Mouse (Mus musculus) liver, adult 2 months (tissue): Measurements from ENCODE around the gene Calcb. TPM values are rescaled to one million over a fixed set of nuclear protein-coding genes. Genes with fewer than 3 reads are reported as not detected.
"Not testable (repeated sequence)": the region's sequence is repeated elsewhere in the genome, so short reads cannot be mapped to it uniquely, and the experiment has no call there.

ENCODE experiments used
- DNase-seq: peaks from one replicate; pipeline ENCODE4 v3.0.0-alpha.2; 2011; ENCODE audit warnings: low read depth, low spot score; ENCODE audit errors: extremely low read depth
- H3K27ac ChIP-seq: fragments of 200-500 bp; replicated peaks from 2 replicates; pipeline ENCODE4 v1.5.1; 2012; ENCODE audit warnings: low read depth, mild to moderate bottlenecking, control low read depth, inconsistent platforms, low read length; ENCODE audit not compliant: insufficient read depth
- H3K27me3 ChIP-seq: fragments of 200-500 bp; 2 replicates; pipeline ENCODE4 v1.6.1; 2012; ENCODE audit warnings: mild to moderate bottlenecking, moderate library complexity, low read length, inconsistent platforms; ENCODE audit not compliant: control insufficient read depth, insufficient read depth
- H3K36me3 ChIP-seq: fragments of 200-500 bp; 2 replicates; pipeline ENCODE4 v1.6.1; 2012; ENCODE audit warnings: low read length, inconsistent platforms; ENCODE audit not compliant: control insufficient read depth, insufficient read depth
- H3K4me1 ChIP-seq: fragments of 200-500 bp; 2 replicates; pipeline ENCODE4 v1.6.1; 2011; ENCODE audit warnings: low read length; ENCODE audit not compliant: control insufficient read depth, insufficient read depth
- H3K4me3 ChIP-seq: fragments of 200-500 bp; 2 replicates; pipeline ENCODE4 v1.5.1; 2011; ENCODE audit warnings: low read depth, mild to moderate bottlenecking, control low read depth, low read length, moderate library complexity; ENCODE audit not compliant: insufficient read depth
- H3K79me2 ChIP-seq: fragments of 200-500 bp; 2 replicates; pipeline ENCODE4 v1.6.1; 2012; ENCODE audit warnings: inconsistent platforms, mild to moderate bottlenecking, low read length, moderate library complexity; ENCODE audit not compliant: control insufficient read depth, insufficient read depth
- H3K9ac ChIP-seq: fragments of 200-500 bp; 2 replicates; pipeline ENCODE4 v1.6.1; 2012; ENCODE audit warnings: low read depth, mild to moderate bottlenecking, control low read depth, inconsistent platforms, low read length
- CTCF ChIP-seq: fragments of 200-500 bp; IDR thresholded peaks from 2 replicates; pipeline ENCODE4 v1.5.1; 2011; ENCODE audit warnings: low read depth, low read length, control low read depth
- POLR2A ChIP-seq: fragments of 200-500 bp; IDR thresholded peaks from 2 replicates; pipeline ENCODE4 v1.6.1; 2011; ENCODE audit warnings: low read length, control low read depth; ENCODE audit not compliant: insufficient read depth; ENCODE audit errors: extremely low read depth
- WGBS: fragments of 180-500 bp; shearing (Covaris S2); methylation state at CpG from one replicate; pipeline ENCODE4 v1.1.7; 2018; 5-methylcytosine and 5-hydroxymethylcytosine counted together
- polyA plus RNA-seq: library from polyadenylated mRNA; depleted of rRNA; stranded (reverse); fragments of >200 nt; gene quantifications from 2 replicates; pipeline ENCODE4 v1.2.3, GENCODE M21; 2012
- total RNA-seq: library from RNA; depleted of rRNA; stranded (reverse); fragments of >200 nt; gene quantifications from 2 replicates; pipeline ENCODE4 v1.2.3, GENCODE M21; 2014

The Calcb gene
- total and polyA plus RNA-seq, 2 experiments: not detected

- H3K9ac ChIP-seq: no peak overlapping the region
- no peaks in the 10 kb centered on the region for H3K79me2 ChIP-seq
- H3K4me3 ChIP-seq: no peak overlapping the region
- H3K27ac ChIP-seq: no peak overlapping the region
- H3K36me3 ChIP-seq: no peaks in the 10 kb centered on the region
- TF ChIP-seq CTCF (no peak), POLR2A (no peak)
- no peak for DNase-seq
- no peaks in the 10 kb centered on the region for H3K4me1 ChIP-seq
- H3K27me3 ChIP-seq: no peaks in the 10 kb centered on the region; the same call in 1 of the 2 replicates
- 67% methylated on average over 1 of the region's 1 CpGs for WGBS
These were observed 11.0 kb upstream of the Calcb start for GRCm38 (mm10) chr7:114707398-114707797.

DNA sequence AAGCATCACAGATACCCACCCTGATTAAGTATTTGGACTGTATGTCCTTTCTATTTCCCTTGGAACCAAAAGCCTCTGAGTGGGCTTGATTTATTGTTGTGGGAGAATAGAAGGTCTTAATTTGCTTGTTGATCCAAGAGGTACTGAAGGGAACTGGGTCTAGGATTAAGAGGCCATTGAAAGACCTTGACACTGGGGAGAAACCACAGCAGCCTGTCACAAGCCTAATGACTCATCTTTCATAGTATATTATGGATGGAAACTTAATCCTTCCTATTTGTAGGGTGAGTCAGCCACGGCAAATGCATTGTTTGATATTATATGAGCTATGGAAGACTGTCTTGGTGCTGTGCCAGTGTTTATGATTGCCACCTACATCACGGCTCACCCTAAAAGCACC lies 8.0 kb upstream of the Calcb start:
- Histone ChIP-seq H3K9ac (no peak overlapping the region), H3K79me2 (no peaks in the 10 kb centered on the region), H3K4me1 (no peaks in the 10 kb centered on the region), H3K27ac (no peak overlapping the region), H3K36me3 (no peaks in the 10 kb centered on the region), H3K4me3 (no peak overlapping the region), H3K27me3 (no peaks in the 10 kb centered on the region; the same call in 1 of the 2 replicates)
- no peak for TF ChIP-seq CTCF
- TF ChIP-seq POLR2A: no peak
- WGBS: 80% methylated on average over 2 of the region's 2 CpGs
- no peak for DNase-seq

DNA sequence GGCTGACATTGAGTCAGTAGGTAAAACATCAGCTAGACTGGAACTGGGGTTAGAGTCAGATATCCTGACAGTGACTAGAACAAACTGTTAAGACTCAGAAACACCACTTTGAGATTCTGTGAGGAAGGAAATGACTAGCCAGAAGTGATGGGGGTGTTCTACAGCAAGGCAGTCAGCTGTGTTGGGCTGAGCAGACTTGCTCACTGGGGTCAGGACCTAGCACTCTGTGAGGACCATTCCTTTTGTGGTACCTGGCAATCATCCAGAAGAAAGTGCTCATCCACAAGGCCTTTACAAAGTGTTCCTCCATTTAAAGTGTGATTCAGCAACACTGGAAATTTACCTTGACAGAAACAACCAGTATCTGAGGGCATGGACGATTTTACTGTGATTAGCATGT lies 5.9 kb upstream of the Calcb start:
- TF ChIP-seq POLR2A (no peak), CTCF (no peak)
- Histone ChIP-seq H3K27me3 (peaks cover under 1% of the 10 kb centered on the region; the same call in 1 of the 2 replicates), H3K9ac (no peak overlapping the region), H3K27ac (no peak overlapping the region), H3K4me3 (no peak overlapping the region), H3K4me1 (no peaks in the 10 kb centered on the region), H3K36me3 (no peaks in the 10 kb centered on the region), H3K79me2 (no peaks in the 10 kb centered on the region)
- 63% methylated on average over 1 of the region's 1 CpGs for WGBS
- no peak for DNase-seq

DNA sequence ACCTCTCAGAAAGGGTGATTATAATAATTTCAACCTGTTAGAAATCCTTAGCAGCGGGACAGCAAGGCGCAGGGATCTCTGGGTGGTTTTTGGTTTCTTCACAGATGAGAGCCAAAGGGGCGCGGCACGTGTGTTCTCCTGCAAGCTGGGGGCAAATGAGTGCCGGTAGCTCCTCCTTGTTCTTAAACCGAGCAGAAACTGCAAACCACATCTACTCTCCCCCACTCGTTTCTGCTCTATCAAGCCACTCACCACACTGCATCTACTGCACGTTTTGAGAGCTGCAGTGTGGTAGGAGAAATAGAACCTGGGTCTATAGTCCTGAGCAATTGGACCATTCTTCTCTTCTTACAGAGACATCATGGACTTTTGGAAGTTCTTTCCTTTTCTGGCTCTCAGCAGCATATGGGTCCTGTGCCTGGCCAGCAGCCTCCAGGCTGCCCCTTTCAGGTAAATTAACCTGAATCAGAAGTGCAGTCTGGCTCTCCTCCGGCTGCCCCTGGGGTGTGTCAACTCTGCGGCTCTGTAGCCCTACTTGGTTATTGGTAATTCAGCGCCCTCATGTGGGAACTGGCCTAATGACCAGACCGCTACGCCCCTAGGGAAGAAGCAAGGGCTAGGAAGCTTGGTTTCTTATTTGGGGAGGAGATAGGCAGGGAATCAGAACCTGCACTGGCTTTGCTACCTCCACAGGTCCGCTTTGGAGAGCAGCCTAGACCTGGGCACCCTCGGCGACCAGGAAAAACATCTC lies 1.1 kb downstream of the Calcb start:
- no peak for TF ChIP-seq POLR2A
- peak; percentile 45 for TF ChIP-seq CTCF
- H3K36me3 ChIP-seq: no peaks in the 10 kb centered on the region
- no peak overlapping the region for H3K4me3 ChIP-seq
- no peak overlapping the region for H3K9ac ChIP-seq
- H3K27ac ChIP-seq: no peak overlapping the region
- no peak for DNase-seq
- H3K27me3 ChIP-seq: peaks cover 11% of the 10 kb centered on the region; the same call in 1 of the 2 replicates
- H3K4me1 ChIP-seq: no peaks in the 10 kb centered on the region
- WGBS: 11% methylated on average over 17 of the region's 17 CpGs
- H3K79me2 ChIP-seq: no peaks in the 10 kb centered on the region

DNA sequence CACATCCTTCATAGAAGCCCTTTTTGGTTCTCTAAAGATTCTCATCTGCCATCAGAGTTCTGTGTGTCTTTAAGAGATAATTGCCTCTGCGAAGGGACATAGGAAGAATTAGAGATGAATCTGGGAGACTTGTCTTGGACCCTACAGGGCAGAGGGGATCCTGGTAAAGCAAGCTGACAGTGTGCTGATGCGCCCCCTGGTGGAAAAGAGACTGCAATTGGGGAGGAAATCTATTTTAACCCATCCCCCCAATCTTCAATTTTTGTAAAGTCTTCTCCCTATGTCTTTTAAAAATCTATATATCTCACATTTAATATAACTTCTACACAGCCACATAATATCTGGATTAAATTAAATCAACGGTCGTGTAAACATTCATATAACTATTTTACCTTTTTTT lies 11.3 kb downstream of the Calcb start:
- 67% methylated on average over 4 of the region's 4 CpGs for WGBS
- H3K36me3 ChIP-seq, H3K4me3 ChIP-seq, H3K27me3 ChIP-seq, DNase-seq, H3K27ac ChIP-seq, H3K79me2 ChIP-seq, H3K9ac ChIP-seq, H3K4me1 ChIP-seq: not testable (repeated sequence)
- TF ChIP-seq CTCF: peak; percentile 41; the same call in 1 of the 2 replicates

DNA sequence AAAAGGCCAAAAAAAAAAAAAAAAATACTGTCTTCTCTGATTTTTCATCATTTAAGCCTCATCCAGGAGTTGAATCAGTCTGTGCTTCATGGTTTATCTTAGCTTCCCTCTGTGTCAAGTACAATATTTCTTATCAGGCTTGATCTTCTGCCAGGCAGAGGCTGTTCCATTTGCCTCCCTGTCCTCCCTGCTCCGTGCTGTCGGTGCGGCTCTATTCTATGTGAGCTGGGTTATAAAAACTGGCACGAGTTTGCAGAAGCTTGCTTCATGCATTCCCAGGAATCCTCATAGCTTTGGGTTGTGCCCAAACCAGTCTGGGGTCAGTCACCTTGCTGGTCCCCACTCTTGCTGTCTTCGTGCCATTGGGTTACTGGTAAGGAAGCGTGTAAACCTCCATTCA lies 12.7 kb downstream of the Calcb start:
- Histone ChIP-seq H3K36me3 (no peaks in the 10 kb centered on the region), H3K79me2 (no peaks in the 10 kb centered on the region), H3K27ac (no peak overlapping the region), H3K4me3 (no peak overlapping the region), H3K27me3 (no peaks in the 10 kb centered on the region), H3K9ac (no peak overlapping the region), H3K4me1 (no peaks in the 10 kb centered on the region)
- TF ChIP-seq POLR2A (no peak), CTCF (no peak)
- DNase-seq: peak; percentile 50
- WGBS: 42% methylated on average over 6 of the region's 6 CpGs
